In the genomic region with DNA sequence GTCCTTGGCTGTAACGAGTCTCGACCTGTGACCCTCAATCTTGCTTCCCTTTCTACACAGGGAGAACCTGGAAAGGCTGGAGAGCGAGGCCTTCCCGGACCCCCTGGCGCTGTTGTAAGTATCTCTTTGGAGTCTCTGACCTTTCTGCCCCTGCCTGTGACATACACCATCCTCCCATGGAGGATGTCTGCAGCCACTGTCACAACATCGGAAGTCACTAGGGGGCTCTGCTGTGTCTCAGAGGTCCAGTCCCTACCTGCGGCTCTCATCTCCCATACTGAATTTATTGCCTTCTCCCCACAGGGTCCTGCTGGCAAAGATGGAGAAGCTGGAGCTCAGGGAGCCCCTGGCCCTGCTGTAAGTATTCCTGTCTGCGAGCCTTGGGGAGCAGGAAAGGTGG, we compare ENCODE assay signal across 12 mouse cellular contexts. TPM values are rescaled to one million over a fixed set of nuclear protein-coding genes. Genes with fewer than 3 reads are reported as not detected.
DNase-seq lines count a peak whose midpoint lies in the region; ATAC-seq and TF ChIP-seq lines count a peak whose summit lies in the region.
"Had no signal": no experiment of that assay in that cellular context is flagged by ENCODE, and none has a peak within 500 bp of the region (broad histone marks: within the 10 kb centered on the region; RNA-seq: fewer than 3 reads in every experiment).

No protein-coding gene starts in this region.

- H3K4me2 ChIP-seq in limb, embryonic 14.5 days (replicated peaks; ENCODE audit: low read depth, low read length, severe bottlenecking), result peak overlapping the region; percentile 73; the same call in 1 of the 2 replicates
- H3K4me2 ChIP-seq: embryonic facial prominence, embryonic 12.5 days had no signal

- H3K4me3 ChIP-seq in kidney, adult 2 months (ENCODE audit: insufficient read depth, low read depth, low read length), result no peak overlapping the region
- H3K4me3 ChIP-seq in C2C12 (ENCODE audit: insufficient read depth, poor library complexity, severe bottlenecking), result no peak overlapping the region
- H3K4me3 ChIP-seq in limb, embryonic 14.5 days (replicated peaks; ENCODE audit: low read length), result no peak overlapping the region
- H3K4me3 ChIP-seq: embryonic facial prominence, embryonic 12.5 days had no signal

- H3K36me3 ChIP-seq in kidney, adult 2 months (ENCODE audit: control insufficient read depth, insufficient read depth, low read length), result no peaks in the 10 kb centered on the region
- H3K36me3 ChIP-seq in C2C12 (ENCODE audit: control insufficient read depth, insufficient read depth), result peaks cover 3% of the 10 kb centered on the region
- peaks cover 100% of the 10 kb centered on the region for H3K36me3 ChIP-seq in limb, embryonic 14.5 days (ENCODE audit: control insufficient read depth, insufficient read depth, low read length)

- H3K9me3 ChIP-seq in limb, embryonic 14.5 days (ENCODE audit: control insufficient read depth, low read length), result no peaks in the 10 kb centered on the region
- H3K9me3 ChIP-seq: embryonic facial prominence, embryonic 12.5 days had no signal

- TF ChIP-seq CTCF in kidney, adult 2 months (conservative IDR thresholded peaks at IDR 0.05; ENCODE audit: insufficient read depth, insufficient read length, low read depth, low read length), result 0 out of 2 replicates have a peak, but pooled peaks have one; percentile 11
- peak; percentile 9 for TF ChIP-seq CTCF in C2C12 (IDR thresholded peaks at IDR 0.05; ENCODE audit: control insufficient read depth, insufficient read depth, insufficient read length)

- H3K4me1 ChIP-seq in kidney, adult 2 months (ENCODE audit: control insufficient read depth, insufficient read depth, low read length), result no peaks in the 10 kb centered on the region
- peaks cover 15% of the 10 kb centered on the region for H3K4me1 ChIP-seq in limb, embryonic 14.5 days (ENCODE audit: control insufficient read depth, insufficient read depth, low read length)
- H3K4me1 ChIP-seq: embryonic facial prominence, embryonic 12.5 days had no signal

- no peak overlapping the region for H3K27ac ChIP-seq in kidney, adult 2 months (ENCODE audit: insufficient read depth, low read depth, low read length)
- peak overlapping the region; percentile 93 for H3K27ac ChIP-seq in limb, embryonic 14.5 days (replicated peaks; ENCODE audit: low read depth, low read length)
- H3K27ac ChIP-seq: embryonic facial prominence, embryonic 12.5 days had no signal

- ATAC-seq in limb, embryonic 14.5 days (ENCODE audit: low FRiP score, low read depth), result no peak
- ATAC-seq in megakaryocyte progenitor cell, adult 5-6 weeks (replicated peaks; ENCODE audit: poor library complexity), result no peak

- no peak for DNase-seq in kidney, adult 2 months
- DNase-seq in kidney, adult 18-20 months, result no peak
- DNase-seq in 3T3-L1 (ENCODE audit: low read depth, low spot score), result peak; percentile 31
- no peak for DNase-seq in limb, embryonic 14.5 days (ENCODE audit: low spot score)
- DNase-seq in urinary bladder, postnatal 36 days (ENCODE audit: low spot score in 2 of 2), result no peak
- DNase-seq: gastrocnemius, postnatal 14 days had no signal

- peak overlapping the region; percentile 34; the same call in 1 of the 2 replicates for H3K9ac ChIP-seq in limb, embryonic 14.5 days (ENCODE audit: low read depth, low read length, severe bottlenecking)
- H3K9ac ChIP-seq: embryonic facial prominence, embryonic 12.5 days had no signal

- no peak overlapping the region for H3ac ChIP-seq in C2C12 (ENCODE audit: control insufficient read depth, insufficient read length, low read depth)

- H3K79me3 ChIP-seq in C2C12 (ENCODE audit: low read depth), result no peaks in the 10 kb centered on the region

- no peaks in the 10 kb centered on the region for H3K79me2 ChIP-seq in C2C12 (ENCODE audit: control insufficient read depth, insufficient read depth)

- no peak for TF ChIP-seq POLR2A in kidney, adult 2 months (IDR thresholded peaks at IDR 0.05; ENCODE audit: low read depth, low read length)
- no peak for TF ChIP-seq POLR2A in limb, embryonic 14.5 days (IDR thresholded peaks at IDR 0.05; ENCODE audit: borderline replicate concordance, extremely low read depth, insufficient read depth, insufficient read length)

- 26% methylated on average over 8 of the region's 8 CpGs for WGBS in kidney, adult 2 months
- 20% methylated on average over 8 of the region's 8 CpGs for WGBS in limb, embryonic 14.5 days

- H3K27me3 ChIP-seq in kidney, adult 2 months (replicated peaks; ENCODE audit: control insufficient read depth, insufficient read depth, low read length), result no peaks in the 10 kb centered on the region
- H3K27me3 ChIP-seq in C2C12 (ENCODE audit: control insufficient read depth, insufficient read depth, insufficient read length), result no peaks in the 10 kb centered on the region
- no peaks in the 10 kb centered on the region for H3K27me3 ChIP-seq in limb, embryonic 14.5 days (ENCODE audit: control insufficient read depth, insufficient read depth, low read length)
- H3K27me3 ChIP-seq: embryonic facial prominence, embryonic 12.5 days had no signal

TF ChIP-seq in C2C12, 6 proteins besides CTCF, POLR2A, EP300 and RAD21:
- TF ChIP-seq USF1 (IDR thresholded peaks at IDR 0.05; ENCODE audit: low read depth) (no peak), MYOD1 (IDR thresholded peaks at IDR 0.05; ENCODE audit: control insufficient read depth, insufficient read length, low read depth) (no peak), CEBPB (IDR thresholded peaks at IDR 0.05; ENCODE audit: low read depth) (no peak), MYOG (IDR thresholded peaks at IDR 0.05; ENCODE audit: control insufficient read depth, extremely low read depth, insufficient read length) (no peak), MAX (IDR thresholded peaks at IDR 0.05) (no peak), FOSL1 (IDR thresholded peaks at IDR 0.05; ENCODE audit: insufficient read depth, low read length, poor library complexity, severe bottlenecking) (no peak)

RNA-seq across cellular contexts. Expression of gene Col1a1, which starts 8.3 kb away (rescaled TPM):
- 25.3 and 29.6 TPM in 2 replicates for polyA plus RNA-seq in kidney, adult 2 months (2012; rRNA removed)
- polyA plus RNA-seq in C2C12 (2012; fragmentation: generic; extraction: Trizol), result 2.3 TPM
- polyA plus RNA-seq in limb, embryonic 14.5 days (2012; rRNA removed), result 1,421 and 1,570 TPM in 2 replicates
- polyA plus RNA-seq in limb, embryonic 14.5 days (2014; fragmentation: Nextera tagmentation; extraction: Ambion mirVana), result 2,528 and 2,873 TPM in 2 replicates
- total RNA-seq in megakaryocyte progenitor cell, adult 5-6 weeks (2015), result not detected in 2 replicates
- total RNA-seq in megakaryocyte progenitor cell, adult 5-6 weeks (2017), result 0.07 TPM in 1 of 2 replicates, not detected in the other
- total RNA-seq: megakaryocyte-erythroid progenitor cell, adult 5-6 weeks had no signal

RNA-seq across cellular contexts. Expression of gene Hils1, which starts 23.1 kb away (rescaled TPM):
- polyA plus RNA-seq in kidney, adult 2 months (2012; rRNA removed), result 0.56 TPM in 1 of 2 replicates, not detected in the other
- not detected for polyA plus RNA-seq in C2C12 (2012; fragmentation: generic; extraction: Trizol)
- 0.41 and 0.58 TPM in 2 replicates for polyA plus RNA-seq in limb, embryonic 14.5 days (2012; rRNA removed)
- polyA plus RNA-seq in limb, embryonic 14.5 days (2014; fragmentation: Nextera tagmentation; extraction: Ambion mirVana), result 0.29 TPM in 1 of 2 replicates, not detected in the other
- not detected in 2 replicates for total RNA-seq in megakaryocyte progenitor cell, adult 5-6 weeks (2015)
- total RNA-seq in megakaryocyte progenitor cell, adult 5-6 weeks (2017), result not detected in 2 replicates
- total RNA-seq: gastrocnemius, postnatal 14 days; left cerebral cortex, postnatal 36 days; megakaryocyte-erythroid progenitor cell, adult 5-6 weeks had no signal
- polyA plus RNA-seq: embryonic facial prominence, embryonic 12.5 days; neural tube, embryonic 14.5 days had no signal

RNA-seq across cellular contexts. Expression of gene Sgca, which starts 31.8 kb away (rescaled TPM):
- 5.0 and 23.9 TPM in 2 replicates for polyA plus RNA-seq in kidney, adult 2 months (2012; rRNA removed)
- polyA plus RNA-seq in C2C12 (2012; fragmentation: generic; extraction: Trizol), result 5.3 TPM
- polyA plus RNA-seq in limb, embryonic 14.5 days (2012; rRNA removed), result 19.4 and 32.9 TPM in 2 replicates
- 9.1 and 10.2 TPM in 2 replicates for polyA plus RNA-seq in limb, embryonic 14.5 days (2014; fragmentation: Nextera tagmentation; extraction: Ambion mirVana)
- not detected in 2 replicates for total RNA-seq in megakaryocyte progenitor cell, adult 5-6 weeks (2015)
- total RNA-seq in megakaryocyte progenitor cell, adult 5-6 weeks (2017), result not detected in 2 replicates
- total RNA-seq: megakaryocyte-erythroid progenitor cell, adult 5-6 weeks had no signal
- polyA plus RNA-seq: neural tube, embryonic 14.5 days had no signal

RNA-seq across cellular contexts. Expression of gene Ppp1r9b, which starts 46.5 kb away (rescaled TPM):
- polyA plus RNA-seq in kidney, adult 2 months (2012; rRNA removed), result 24.1 and 29.9 TPM in 2 replicates
- polyA plus RNA-seq in C2C12 (2012; fragmentation: generic; extraction: Trizol), result 31.8 TPM
- polyA plus RNA-seq in limb, embryonic 14.5 days (2012; rRNA removed), result 32.8 and 34.6 TPM in 2 replicates
- polyA plus RNA-seq in limb, embryonic 14.5 days (2014; fragmentation: Nextera tagmentation; extraction: Ambion mirVana), result 17.3 and 17.9 TPM in 2 replicates
- 43.9 and 46.6 TPM in 2 replicates for total RNA-seq in megakaryocyte progenitor cell, adult 5-6 weeks (2015)
- 81.9 and 107 TPM in 2 replicates for total RNA-seq in megakaryocyte progenitor cell, adult 5-6 weeks (2017)

Comparison
In these comparisons a context has a peak if more than half of its experiments do, and no peak if none do; other contexts are left out.
1. RNA of gene Col1a1, which starts 8.3 kb away (polyA plus RNA-seq): 1,421 to 2,873 TPM in limb, embryonic 14.5 days; 25.3 to 29.6 TPM in kidney, adult 2 months and 2.3 TPM in C2C12 (single experiment); every median in the first group is over 10 times any median in the second.